Mouse (Mus musculus): ENCODE results near the gene Nfam1.

GRCm38 (mm10) chr15:83053261-83053660 lies 20.2 kb upstream of the Nfam1 start:
- TF ChIP-seq CTCF (IDR thresholded peaks at IDR 0.05; ENCODE audit: low read depth): no peak
- no peak for TF ChIP-seq EP300 (IDR thresholded peaks at IDR 0.05; ENCODE audit: low read depth)
